Mouse (Mus musculus): ENCODE measurements around the gene Ap1b1. TPM values are rescaled to one million over a fixed set of nuclear protein-coding genes. Genes with fewer than 3 reads are reported as not detected.

The Ap1b1 gene
- total and polyA plus RNA-seq, 3 experiments = 38.6 to 57.8 (median 44.2) TPM

DNA sequence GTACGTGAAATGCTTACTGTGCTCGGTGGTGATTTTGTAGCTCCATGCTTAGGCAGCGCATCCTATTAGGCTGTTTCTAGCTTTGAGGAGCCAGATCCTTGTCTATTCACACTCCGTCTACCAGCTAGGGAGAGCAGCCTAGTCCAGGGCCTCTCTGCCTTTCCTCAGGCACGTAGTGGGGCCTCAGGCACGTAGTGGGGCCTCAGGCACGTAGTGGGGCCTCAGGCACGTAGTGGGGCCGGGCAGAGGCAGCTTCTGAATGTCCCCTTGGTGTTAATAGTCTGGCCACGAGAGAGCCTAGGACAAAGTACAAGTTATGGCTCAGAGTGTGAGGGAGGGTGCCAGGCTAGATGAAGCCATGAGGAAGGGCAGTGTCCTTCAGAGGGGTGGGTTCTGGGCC is 46.1 kb downstream of the Ap1b1 start:
- Histone ChIP-seq H3K79me2 (replicated peaks; ENCODE audit: control insufficient read depth, extremely low read depth, insufficient read depth, poor library complexity, severe bottlenecking) (no peaks in the 10 kb centered on the region), H3K9ac (ENCODE audit: insufficient read depth, low read depth) (no peak overlapping the region), H3K36me3 (replicated peaks in 1 of 2; ENCODE audit: control insufficient read depth in 1 of 2, insufficient read depth in 1 of 2, low read length in 1 of 2) (peaks cover 77 to 94% of the 10 kb centered on the region in 2 experiments), H3K27me3 (replicated peaks) (no peaks in the 10 kb centered on the region), H3K9me3 (replicated peaks; ENCODE audit: low read length) (no peaks in the 10 kb centered on the region), H3K27ac (ENCODE audit: insufficient read depth, low read depth) (no peak overlapping the region), H3K4me3 (replicated peaks in 1 of 3; ENCODE audit: low read depth in 2 of 3, low read length in 2 of 3, poor library complexity in 1 of 3) (no peak overlapping the region), H3K4me2 (ENCODE audit: insufficient read depth, low read depth, poor library complexity, severe bottlenecking) (no peak overlapping the region), H3K4me1 (ENCODE audit: control insufficient read depth in 1 of 2, insufficient read depth in 2 of 2) (no peaks in the 10 kb centered on the region)
- dilution Hi-C loops (cut with MboI; ENCODE audit: extremely low pct_ligation_motif_present, extremely low pct_unique_long_range_greater_than_20kb, low sequenced_read_pairs) = no loop called here
- DNase-seq (ENCODE audit: extremely low read depth) = no peak
- in situ Hi-C loops (cut with MboI; ENCODE audit: low pct_ligation_motif_present, low pct_unique_long_range_greater_than_20kb, low sequenced_read_pairs) = no loop called here
- TF ChIP-seq ZKSCAN1 (IDR thresholded peaks at IDR 0.05; ENCODE audit: borderline replicate concordance, low read depth, low read length) (peak; percentile 90), TCF12 (IDR thresholded peaks at IDR 0.05; ENCODE audit: low read depth, low read length) (no peak), CHD2 (IDR thresholded peaks at IDR 0.05; ENCODE audit: low read length) (no peak)

DNA sequence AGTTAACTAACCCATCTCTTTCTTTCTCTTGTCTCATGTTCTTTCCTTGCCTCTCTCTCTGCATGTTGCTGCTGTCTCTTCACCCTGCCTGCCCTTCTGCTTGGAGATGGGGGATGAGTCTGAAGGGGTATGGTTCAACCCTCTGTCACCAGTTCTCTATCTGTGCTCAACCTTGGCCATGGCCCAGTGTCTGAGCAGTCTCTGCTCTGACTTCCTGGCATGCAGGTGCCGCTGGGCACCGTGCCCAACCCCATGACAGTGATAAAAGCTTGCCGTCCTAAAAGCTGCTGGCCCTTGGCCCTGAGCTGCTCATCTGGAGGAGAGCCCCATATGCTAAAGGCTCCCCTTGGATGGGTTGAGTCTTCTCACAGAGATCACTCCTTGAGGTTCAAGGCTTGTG is 46.5 kb downstream of the Ap1b1 start:
- Histone ChIP-seq H3K9ac (ENCODE audit: insufficient read depth, low read depth) (no peak overlapping the region), H3K9me3 (replicated peaks; ENCODE audit: low read length) (no peaks in the 10 kb centered on the region), H3K4me2 (ENCODE audit: insufficient read depth, low read depth, poor library complexity, severe bottlenecking) (no peak overlapping the region), H3K36me3 (replicated peaks in 1 of 2; ENCODE audit: control insufficient read depth in 1 of 2, insufficient read depth in 1 of 2, low read length in 1 of 2) (peaks cover 76 to 94% of the 10 kb centered on the region in 2 experiments), H3K4me1 (ENCODE audit: control insufficient read depth in 1 of 2, insufficient read depth in 2 of 2) (no peaks in the 10 kb centered on the region), H3K79me2 (replicated peaks; ENCODE audit: control insufficient read depth, extremely low read depth, insufficient read depth, poor library complexity, severe bottlenecking) (no peaks in the 10 kb centered on the region), H3K27me3 (replicated peaks) (no peaks in the 10 kb centered on the region), H3K27ac (ENCODE audit: insufficient read depth, low read depth) (no peak overlapping the region), H3K4me3 (replicated peaks in 1 of 3; ENCODE audit: low read depth in 2 of 3, low read length in 2 of 3, poor library complexity in 1 of 3) (no peak overlapping the region)
- no peak for TF ChIP-seq JUN (IDR thresholded peaks at IDR 0.05; ENCODE audit: insufficient read depth, low read depth, low read length)
- no peak for TF ChIP-seq CHD1 (IDR thresholded peaks at IDR 0.05; ENCODE audit: low read depth, low read length)
- TF ChIP-seq IRF4 (IDR thresholded peaks at IDR 0.05; ENCODE audit: low read depth, low read length) = no peak
- no peak for TF ChIP-seq ZMIZ1 (IDR thresholded peaks at IDR 0.05; ENCODE audit: low read depth, low read length)
- no peak for TF ChIP-seq E2F4 (IDR thresholded peaks at IDR 0.05; ENCODE audit: insufficient replicate concordance, low read depth, low read length)
- TF ChIP-seq TBP (conservative IDR thresholded peaks at IDR 0.05; ENCODE audit: low read depth, low read length) = no peak
- TF ChIP-seq MAZ (IDR thresholded peaks at IDR 0.05; ENCODE audit: low read depth, low read length) = no peak
- no peak for TF ChIP-seq MXI1 (IDR thresholded peaks at IDR 0.05; ENCODE audit: low read depth, low read length)
- TF ChIP-seq MYC (IDR thresholded peaks at IDR 0.05; ENCODE audit: low read depth, low read length) = no peak
- TF ChIP-seq PAX5 (IDR thresholded peaks at IDR 0.05; ENCODE audit: low read length) = no peak
- no peak for TF ChIP-seq EP300 (IDR thresholded peaks at IDR 0.05; ENCODE audit: low read length)
- no peak for TF ChIP-seq SMC3 (IDR thresholded peaks at IDR 0.05; ENCODE audit: low read depth, low read length)
- TF ChIP-seq RCOR1 (conservative IDR thresholded peaks at IDR 0.05; ENCODE audit: low read depth, low read length) = no peak
- no peak for TF ChIP-seq NELFE (IDR thresholded peaks at IDR 0.05; ENCODE audit: low read depth, low read length)
- no peak for TF ChIP-seq MAFK (IDR thresholded peaks at IDR 0.05; ENCODE audit: insufficient replicate concordance, low read length)
- no peak for TF ChIP-seq SIN3A (IDR thresholded peaks at IDR 0.05; ENCODE audit: low read length)
- TF ChIP-seq ELF1 (IDR thresholded peaks at IDR 0.05; ENCODE audit: low read depth, low read length) = no peak
- no peak for TF ChIP-seq MEF2A (IDR thresholded peaks at IDR 0.05; ENCODE audit: borderline replicate concordance, low read depth, low read length)
- no peak for TF ChIP-seq UBTF (IDR thresholded peaks at IDR 0.05; ENCODE audit: low read depth, low read length)
- TF ChIP-seq RAD21 (IDR thresholded peaks at IDR 0.05; ENCODE audit: low read depth, low read length) = no peak
- no peak for DNase-seq (ENCODE audit: extremely low read depth)
- dilution Hi-C loops (cut with MboI; ENCODE audit: extremely low pct_ligation_motif_present, extremely low pct_unique_long_range_greater_than_20kb, low sequenced_read_pairs) = no loop called here
- in situ Hi-C loops (cut with MboI; ENCODE audit: low pct_ligation_motif_present, low pct_unique_long_range_greater_than_20kb, low sequenced_read_pairs) = no loop called here

Measured in CH12.LX (cell line).